Mouse (Mus musculus): Measurements from ENCODE around the gene Pdzrn4. TPM values are rescaled to one million over a fixed set of nuclear protein-coding genes. Genes with fewer than 3 reads are reported as not detected.

The Pdzrn4 gene
- polyA plus RNA-seq, 1 experiment from 2014 or later: 16.9 TPM

DNA sequence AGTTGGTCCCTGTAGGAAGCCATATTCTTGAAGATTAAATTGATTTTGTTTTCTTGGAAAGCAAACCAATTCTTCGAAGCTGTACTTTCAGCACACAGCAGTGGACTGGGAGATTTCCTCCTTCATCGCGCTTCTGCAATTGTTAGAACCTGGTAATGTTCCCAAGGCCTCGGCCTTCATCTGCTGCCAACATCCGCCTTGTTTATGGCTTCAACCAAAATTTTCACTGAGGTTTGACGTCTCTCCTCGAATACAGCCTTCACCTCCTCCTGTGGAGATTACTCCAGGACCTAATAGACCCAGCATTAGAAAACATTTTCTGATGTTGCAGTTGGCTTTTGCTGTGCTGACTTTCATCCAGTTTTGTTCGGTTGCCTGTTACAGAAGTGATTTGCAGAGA is 307.5 kb downstream of the Pdzrn4 start:
- Histone ChIP-seq H3K9me3 (ENCODE audit: control insufficient read depth, low read length) (no peaks in the 10 kb centered on the region), H3K9ac (replicated peaks; ENCODE audit: low read depth, low read length) (no peak overlapping the region), H3K27ac (ENCODE audit: low read length) (no peak overlapping the region), H3K36me3 (ENCODE audit: control insufficient read depth, insufficient read depth) (no peaks in the 10 kb centered on the region), H3K4me3 (replicated peaks; ENCODE audit: low read length) (no peak overlapping the region), H3K4me1 (replicated peaks; ENCODE audit: control insufficient read depth, insufficient read depth, low read length) (no peaks in the 10 kb centered on the region), H3K27me3 (replicated peaks; ENCODE audit: control insufficient read depth, insufficient read depth, low read length) (no peaks in the 10 kb centered on the region), H3K4me2 (ENCODE audit: low read length) (no peak overlapping the region)
- 37% methylated on average over 8 of the region's 8 CpGs for WGBS
- ATAC-seq: no peak

DNA sequence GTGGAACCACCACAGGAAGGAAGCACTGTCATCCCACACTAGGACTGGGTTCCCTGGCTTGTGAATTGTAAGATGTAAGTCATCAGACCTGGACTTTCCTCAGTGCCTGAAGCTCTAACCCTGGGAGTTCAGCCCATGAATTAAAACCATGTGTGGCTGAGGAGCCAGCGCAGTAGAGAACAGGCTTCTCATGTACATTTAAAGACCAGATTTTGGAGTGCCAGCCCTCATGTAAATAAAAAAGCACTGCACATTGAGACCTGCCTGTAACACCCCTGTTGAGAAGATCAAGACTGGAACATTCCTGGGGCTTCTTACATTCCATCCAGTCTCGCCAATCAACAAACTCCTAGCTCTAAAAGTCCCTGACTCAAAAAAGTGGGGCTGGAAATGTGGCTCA is 342.0 kb downstream of the Pdzrn4 start:
- Histone ChIP-seq H3K4me2 (ENCODE audit: low read length) (no peak overlapping the region), H3K27ac (ENCODE audit: low read length) (no peak overlapping the region), H3K9me3 (ENCODE audit: control insufficient read depth, low read length) (no peaks in the 10 kb centered on the region), H3K9ac (replicated peaks; ENCODE audit: low read depth, low read length) (no peak overlapping the region), H3K27me3 (replicated peaks; ENCODE audit: control insufficient read depth, insufficient read depth, low read length) (no peaks in the 10 kb centered on the region), H3K4me3 (replicated peaks; ENCODE audit: low read length) (no peak overlapping the region), H3K36me3 (ENCODE audit: control insufficient read depth, insufficient read depth) (no peaks in the 10 kb centered on the region), H3K4me1 (replicated peaks; ENCODE audit: control insufficient read depth, insufficient read depth, low read length) (peaks cover 4% of the 10 kb centered on the region)
- no peak for ATAC-seq
- WGBS: 78% methylated on average over 2 of the region's 2 CpGs

DNA sequence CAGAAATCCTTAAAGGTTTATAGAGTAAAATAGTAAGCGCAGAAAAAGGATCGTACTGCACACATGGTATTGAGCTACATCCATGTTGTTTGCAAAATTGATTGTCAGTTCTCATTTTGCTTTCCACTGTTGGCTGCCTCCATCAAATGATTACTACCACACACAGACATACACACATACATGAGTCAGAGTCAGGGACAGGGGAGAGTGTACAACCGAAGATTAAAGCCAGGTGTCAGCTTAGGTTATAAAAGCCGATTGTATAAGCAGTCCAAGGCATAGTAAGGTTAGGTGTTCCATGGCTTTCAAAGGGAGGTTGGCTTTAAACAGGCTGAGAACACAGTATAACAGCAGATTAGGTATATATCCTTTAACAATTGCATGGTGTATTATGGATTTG is 343.2 kb downstream of the Pdzrn4 start:
- Histone ChIP-seq H3K27me3 (replicated peaks; ENCODE audit: control insufficient read depth, insufficient read depth, low read length) (no peaks in the 10 kb centered on the region), H3K36me3 (ENCODE audit: control insufficient read depth, insufficient read depth) (no peaks in the 10 kb centered on the region), H3K4me3 (replicated peaks; ENCODE audit: low read length) (no peak overlapping the region), H3K9ac (replicated peaks; ENCODE audit: low read depth, low read length) (no peak overlapping the region), H3K4me2 (ENCODE audit: low read length) (no peak overlapping the region), H3K4me1 (replicated peaks; ENCODE audit: control insufficient read depth, insufficient read depth, low read length) (peaks cover 7% of the 10 kb centered on the region), H3K27ac (ENCODE audit: low read length) (no peak overlapping the region), H3K9me3 (ENCODE audit: control insufficient read depth, low read length) (no peaks in the 10 kb centered on the region)
- 92% methylated on average over 4 of the region's 4 CpGs for WGBS
- no peak for ATAC-seq

DNA sequence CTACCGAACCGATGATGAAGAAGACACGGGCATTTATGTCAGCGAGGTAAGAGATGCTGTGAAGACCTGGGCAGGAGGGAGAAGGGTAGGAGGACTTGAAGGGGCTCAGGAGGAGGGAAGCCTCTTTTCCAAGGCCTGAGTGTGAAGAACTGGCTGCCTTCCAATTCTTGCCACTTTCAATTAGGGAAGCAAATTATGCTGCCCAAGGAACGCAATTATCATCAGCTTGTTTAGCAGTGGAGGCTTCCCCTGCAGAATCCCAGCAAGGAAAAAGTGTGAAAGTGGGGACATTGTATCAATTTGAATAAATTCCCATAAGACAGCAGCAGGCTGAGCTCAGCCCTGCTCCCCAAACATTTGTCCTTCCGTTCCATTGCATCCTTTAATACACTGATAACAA is 346.9 kb downstream of the Pdzrn4 start:
- ATAC-seq: peak; percentile 85
- H3K4me1 ChIP-seq (replicated peaks; ENCODE audit: control insufficient read depth, insufficient read depth, low read length): peaks cover 7% of the 10 kb centered on the region
- 10% methylated on average over 6 of the region's 6 CpGs for WGBS
- no peaks in the 10 kb centered on the region for H3K27me3 ChIP-seq (replicated peaks; ENCODE audit: control insufficient read depth, insufficient read depth, low read length)
- H3K9ac ChIP-seq (replicated peaks; ENCODE audit: low read depth, low read length): no peak overlapping the region
- H3K27ac ChIP-seq (ENCODE audit: low read length): no peak overlapping the region; the same call in 1 of the 2 replicates
- H3K4me3 ChIP-seq (replicated peaks; ENCODE audit: low read length): no peak overlapping the region
- H3K4me2 ChIP-seq (ENCODE audit: low read length): no peak overlapping the region
- H3K9me3 ChIP-seq (ENCODE audit: control insufficient read depth, low read length): no peaks in the 10 kb centered on the region
- H3K36me3 ChIP-seq (ENCODE audit: control insufficient read depth, insufficient read depth): no peaks in the 10 kb centered on the region

DNA sequence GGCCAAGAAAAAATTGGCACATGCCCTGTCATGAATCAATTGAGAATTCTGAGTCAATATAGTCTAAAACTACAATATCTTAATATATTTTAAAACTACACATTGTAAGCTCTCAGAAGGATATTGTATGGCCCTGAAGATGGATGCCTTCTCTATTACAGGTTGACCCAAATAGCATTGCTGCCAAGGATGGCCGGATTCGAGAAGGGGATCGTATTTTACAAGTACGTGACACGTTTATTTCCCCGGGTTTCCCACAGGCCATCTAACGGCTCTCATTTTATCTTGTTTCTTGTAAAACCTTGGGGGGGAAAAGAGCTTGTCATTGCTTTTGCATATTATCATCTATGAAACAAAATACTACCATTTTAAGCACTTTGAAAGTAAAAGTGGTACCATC is 349.4 kb downstream of the Pdzrn4 start:
- Histone ChIP-seq H3K4me1 (replicated peaks; ENCODE audit: control insufficient read depth, insufficient read depth, low read length) (peaks cover 7% of the 10 kb centered on the region), H3K36me3 (ENCODE audit: control insufficient read depth, insufficient read depth) (no peaks in the 10 kb centered on the region), H3K9me3 (ENCODE audit: control insufficient read depth, low read length) (no peaks in the 10 kb centered on the region), H3K27ac (ENCODE audit: low read length) (no peak overlapping the region), H3K27me3 (replicated peaks; ENCODE audit: control insufficient read depth, insufficient read depth, low read length) (no peaks in the 10 kb centered on the region), H3K4me3 (replicated peaks; ENCODE audit: low read length) (no peak overlapping the region), H3K4me2 (ENCODE audit: low read length) (no peak overlapping the region), H3K9ac (replicated peaks; ENCODE audit: low read depth, low read length) (no peak overlapping the region)
- no peak for ATAC-seq
- 95% methylated on average over 7 of the region's 7 CpGs for WGBS

DNA sequence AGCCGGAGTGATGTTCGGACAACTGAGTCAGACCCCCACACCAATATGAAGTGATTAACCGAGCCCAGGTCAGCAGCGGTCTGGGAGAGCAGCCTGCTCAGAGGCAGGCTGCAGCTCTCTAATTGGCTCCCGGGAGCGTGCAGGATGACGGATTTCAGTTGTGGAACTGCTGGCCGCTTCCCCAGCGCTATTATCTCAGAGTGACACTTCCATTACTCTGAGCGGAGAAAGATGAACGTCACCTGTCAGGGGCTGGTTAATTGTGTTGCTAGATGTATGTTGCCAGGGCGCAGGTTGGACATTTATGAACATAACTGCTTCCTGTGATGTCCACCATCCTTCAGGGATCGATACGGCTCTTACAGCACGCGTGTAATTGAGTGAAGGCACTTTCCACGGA is 355.5 kb downstream of the Pdzrn4 start:
- Histone ChIP-seq H3K9ac (replicated peaks; ENCODE audit: low read depth, low read length) (no peak overlapping the region), H3K4me2 (ENCODE audit: low read length) (no peak overlapping the region), H3K27me3 (replicated peaks; ENCODE audit: control insufficient read depth, insufficient read depth, low read length) (no peaks in the 10 kb centered on the region), H3K27ac (ENCODE audit: low read length) (no peak overlapping the region), H3K4me3 (replicated peaks; ENCODE audit: low read length) (no peak overlapping the region), H3K36me3 (ENCODE audit: control insufficient read depth, insufficient read depth) (no peaks in the 10 kb centered on the region), H3K4me1 (replicated peaks; ENCODE audit: control insufficient read depth, insufficient read depth, low read length) (peaks cover 7% of the 10 kb centered on the region), H3K9me3 (ENCODE audit: control insufficient read depth, low read length) (no peaks in the 10 kb centered on the region)
- ATAC-seq: no peak
- WGBS: 71% methylated on average over 17 of the region's 17 CpGs

DNA sequence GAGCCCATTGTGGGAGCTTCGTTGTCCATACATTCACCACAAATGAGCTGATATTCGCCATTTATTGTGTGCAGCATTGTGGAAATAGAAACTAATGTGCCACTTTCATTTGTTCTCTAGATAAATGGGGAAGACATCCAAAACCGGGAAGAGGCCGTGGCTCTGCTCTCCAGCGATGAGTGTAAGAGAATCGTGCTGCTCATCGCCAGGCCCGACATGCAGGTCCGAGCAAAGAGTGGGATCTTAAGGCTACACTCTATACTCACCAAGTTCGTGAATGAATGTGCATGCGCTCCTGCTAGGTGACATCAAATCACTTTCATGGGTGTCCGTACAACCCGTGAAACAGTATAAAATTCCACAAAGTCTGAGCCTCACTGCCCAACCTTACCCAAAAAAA is 355.9 kb downstream of the Pdzrn4 start:
- Histone ChIP-seq H3K4me1 (replicated peaks; ENCODE audit: control insufficient read depth, insufficient read depth, low read length) (peaks cover 10% of the 10 kb centered on the region), H3K36me3 (ENCODE audit: control insufficient read depth, insufficient read depth) (no peaks in the 10 kb centered on the region), H3K27me3 (replicated peaks; ENCODE audit: control insufficient read depth, insufficient read depth, low read length) (no peaks in the 10 kb centered on the region), H3K9ac (replicated peaks; ENCODE audit: low read depth, low read length) (no peak overlapping the region), H3K27ac (ENCODE audit: low read length) (no peak overlapping the region), H3K4me3 (replicated peaks; ENCODE audit: low read length) (no peak overlapping the region), H3K9me3 (ENCODE audit: control insufficient read depth, low read length) (no peaks in the 10 kb centered on the region), H3K4me2 (ENCODE audit: low read length) (no peak overlapping the region)
- WGBS: 85% methylated on average over 13 of the region's 13 CpGs
- ATAC-seq: no peak

DNA sequence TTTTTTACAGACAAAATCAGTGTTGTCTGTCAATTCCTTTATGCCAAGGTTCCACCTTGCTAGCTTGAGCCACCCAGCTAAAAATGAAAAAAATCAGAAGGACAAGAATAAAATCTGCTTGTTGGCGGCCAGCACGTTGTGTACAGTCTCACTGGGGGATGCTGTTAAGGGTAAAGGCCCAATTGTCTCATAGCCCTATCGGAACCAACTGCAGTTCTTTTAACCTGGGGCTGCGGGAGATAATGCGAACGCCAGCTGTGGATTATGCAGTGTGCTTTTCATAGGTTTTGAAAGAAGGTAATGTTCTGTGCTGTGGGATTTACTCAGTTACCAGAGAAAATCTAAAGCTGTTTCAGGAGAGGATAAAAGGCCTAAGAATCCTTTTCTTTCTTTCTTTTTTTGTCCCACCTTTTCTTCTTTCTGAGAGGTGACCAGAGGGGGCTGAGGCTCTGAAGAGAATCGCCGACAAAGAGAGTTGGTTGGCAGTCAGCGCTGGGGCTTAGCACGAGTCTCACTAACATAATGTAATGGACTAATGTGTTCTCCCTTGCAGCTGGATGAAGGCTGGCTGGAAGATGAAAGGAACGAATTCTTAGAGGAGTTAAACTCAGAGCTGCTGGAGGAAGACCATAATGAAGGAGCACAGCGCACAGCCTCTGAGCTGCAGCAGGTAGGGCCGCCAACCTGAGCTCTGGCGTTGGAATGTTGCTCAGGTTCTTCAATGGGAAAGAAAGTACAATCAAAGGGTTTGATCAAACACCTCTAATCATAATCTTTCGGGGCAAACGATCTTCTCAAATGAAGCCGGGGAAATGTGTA is 360.6 kb downstream of the Pdzrn4 start:
- H3K4me2 ChIP-seq (ENCODE audit: low read length): no peak overlapping the region
- ATAC-seq: no peak

DNA sequence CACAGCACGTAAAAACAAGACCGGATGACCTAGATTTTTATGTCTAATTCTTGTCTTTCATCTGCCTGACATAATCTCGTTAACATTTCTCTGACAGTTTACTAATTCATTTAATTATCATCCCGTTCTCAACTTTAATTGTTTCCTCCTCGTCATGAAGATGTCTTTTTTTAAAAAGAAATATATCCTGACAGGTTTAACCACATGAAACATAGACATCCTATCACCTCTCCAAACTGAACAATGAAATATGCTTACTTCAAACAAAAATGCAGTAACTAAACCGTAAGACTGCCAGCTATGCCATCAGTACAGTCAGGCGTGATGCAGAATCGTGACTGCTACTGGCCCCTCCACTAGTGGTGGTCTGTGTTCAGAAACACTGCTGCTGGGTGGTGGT is 362.3 kb downstream of the Pdzrn4 start:
- WGBS: 47% methylated on average over 8 of the region's 8 CpGs
- no peak for ATAC-seq

More for the DNA sequence above, 360.6 kb downstream of the Pdzrn4 start:
- H3K9ac ChIP-seq (replicated peaks; ENCODE audit: low read depth, low read length): no peak overlapping the region
- peaks cover 7% of the 10 kb centered on the region for H3K4me1 ChIP-seq (replicated peaks; ENCODE audit: control insufficient read depth, insufficient read depth, low read length)
- H3K36me3 ChIP-seq (ENCODE audit: control insufficient read depth, insufficient read depth): no peaks in the 10 kb centered on the region
- no peaks in the 10 kb centered on the region for H3K9me3 ChIP-seq (ENCODE audit: control insufficient read depth, low read length)
- no peak overlapping the region for H3K4me3 ChIP-seq (replicated peaks; ENCODE audit: low read length)
- WGBS: 13% methylated on average over 17 of the region's 17 CpGs
- no peaks in the 10 kb centered on the region for H3K27me3 ChIP-seq (replicated peaks; ENCODE audit: control insufficient read depth, insufficient read depth, low read length)
- no peak overlapping the region for H3K27ac ChIP-seq (ENCODE audit: low read length)

More for the DNA sequence above, 362.3 kb downstream of the Pdzrn4 start:
- Histone ChIP-seq H3K36me3 (ENCODE audit: control insufficient read depth, insufficient read depth) (no peaks in the 10 kb centered on the region), H3K4me1 (replicated peaks; ENCODE audit: control insufficient read depth, insufficient read depth, low read length) (peaks cover 7% of the 10 kb centered on the region; the same call in 1 of the 2 replicates), H3K9me3 (ENCODE audit: control insufficient read depth, low read length) (no peaks in the 10 kb centered on the region), H3K4me2 (ENCODE audit: low read length) (no peak overlapping the region), H3K27me3 (replicated peaks; ENCODE audit: control insufficient read depth, insufficient read depth, low read length) (no peaks in the 10 kb centered on the region), H3K9ac (replicated peaks; ENCODE audit: low read depth, low read length) (no peak overlapping the region), H3K27ac (ENCODE audit: low read length) (no peak overlapping the region), H3K4me3 (replicated peaks; ENCODE audit: low read length) (no peak overlapping the region)

Measured in forebrain, embryonic 16.5 days (tissue).